ENCODE assay signal across 32 mouse cellular contexts in genomic region chr10:11145580-11145979, GRCm38 (mm10).
"Had no signal": no experiment of that assay in that cellular context is flagged by ENCODE, and none has a peak within 500 bp of the region (broad histone marks: within the 10 kb centered on the region; RNA-seq: fewer than 3 reads in every experiment).

No protein-coding gene starts in this region.

- H3K4me2 ChIP-seq: limb, embryonic 12.5 days; limb, embryonic 13.5 days; limb, embryonic 15.5 days; liver, embryonic 11.5 days; liver, embryonic 12.5 days; liver, embryonic 13.5 days; liver, embryonic 15.5 days; lung, embryonic 14.5 days; lung, embryonic 15.5 days; midbrain, embryonic 11.5 days; midbrain, embryonic 12.5 days; midbrain, embryonic 13.5 days; midbrain, embryonic 15.5 days; neural tube, embryonic 12.5 days had no signal

- H3K27ac ChIP-seq: limb, embryonic 10.5 days; limb, embryonic 12.5 days; limb, embryonic 13.5 days; limb, embryonic 15.5 days; liver, embryonic 12.5 days; liver, embryonic 13.5 days; liver, embryonic 14.5 days; liver, embryonic 15.5 days; lung, embryonic 15.5 days; macrophage; midbrain, embryonic 10.5 days; midbrain, embryonic 12.5 days; midbrain, embryonic 13.5 days; midbrain, embryonic 15.5 days; neural tube, embryonic 12.5 days had no signal

- H3K27me3 ChIP-seq: limb, embryonic 12.5 days; limb, embryonic 13.5 days; limb, embryonic 15.5 days; liver, embryonic 12.5 days; liver, embryonic 13.5 days; liver, embryonic 15.5 days; lung, embryonic 15.5 days; megakaryocyte, embryonic 14.5 days; midbrain, embryonic 12.5 days; midbrain, embryonic 13.5 days; midbrain, embryonic 15.5 days; neural tube, embryonic 12.5 days had no signal

- H3K36me3 ChIP-seq: limb, embryonic 10.5 days; limb, embryonic 12.5 days; limb, embryonic 13.5 days; limb, embryonic 15.5 days; liver, embryonic 12.5 days; liver, embryonic 13.5 days; liver, embryonic 15.5 days; lung, embryonic 15.5 days; midbrain, embryonic 10.5 days; midbrain, embryonic 12.5 days; midbrain, embryonic 13.5 days; midbrain, embryonic 15.5 days; neural tube, embryonic 12.5 days had no signal

- H3K9me3 ChIP-seq: limb, embryonic 10.5 days; limb, embryonic 12.5 days; limb, embryonic 13.5 days; limb, embryonic 15.5 days; liver, embryonic 12.5 days; liver, embryonic 13.5 days; liver, embryonic 15.5 days; lung, embryonic 15.5 days; midbrain, embryonic 10.5 days; midbrain, embryonic 12.5 days; midbrain, embryonic 13.5 days; midbrain, embryonic 15.5 days; neural tube, embryonic 12.5 days had no signal

- H3K9ac ChIP-seq: limb, embryonic 12.5 days; limb, embryonic 13.5 days; limb, embryonic 15.5 days; liver, embryonic 12.5 days; liver, embryonic 13.5 days; liver, embryonic 14.5 days; liver, embryonic 15.5 days; liver, postnatal 0 days; lung, embryonic 14.5 days; lung, embryonic 15.5 days; midbrain, embryonic 12.5 days; midbrain, embryonic 13.5 days; midbrain, embryonic 15.5 days; neural tube, embryonic 12.5 days had no signal

- H3K4me3 ChIP-seq: limb, embryonic 10.5 days; limb, embryonic 12.5 days; limb, embryonic 13.5 days; limb, embryonic 15.5 days; liver, embryonic 12.5 days; liver, embryonic 13.5 days; liver, embryonic 15.5 days; lung, embryonic 15.5 days; megakaryocyte, embryonic 14.5 days; midbrain, embryonic 10.5 days; midbrain, embryonic 12.5 days; midbrain, embryonic 13.5 days; midbrain, embryonic 15.5 days; myocyte; neural tube, embryonic 12.5 days had no signal

- ATAC-seq: liver, embryonic 12.5 days; liver, postnatal 0 days; lung, postnatal 0 days; midbrain, embryonic 13.5 days; midbrain, embryonic 15.5 days; midbrain, embryonic 16.5 days had no signal

- DNase-seq: left cerebral cortex, postnatal 4 days; liver; liver, embryonic 13.5 days; liver, postnatal 0 days; lung, adult 18-20 months; lung, adult 2 months; lung, embryonic 14.5 days; lung, postnatal 10 days; lung, postnatal 14 days; lung, postnatal 36 days; lung, postnatal 4 days; midbrain, embryonic 14.5 days had no signal
